Mouse (Mus musculus) CD8-positive naive resting alpha-beta T cell, adult 2 months (primary cell): ENCODE results near the gene Rasal1.
A peak's percentile ranks its signal among the peaks of the same experiment; 100 is the strongest.

Experiments used
- DNase-seq, 2 experiments: peaks; one replicate each; pipeline ENCODE4 v3.0.0; 2022; ENCODE audit warnings: low read depth in 2 of 2, low spot score in 2 of 2

The Rasal1 gene

GRCm38 (mm10) chr5:120652915-120653701 is 4.5 kb downstream of the Rasal1 start:
- DNase-seq = no peak

DNA sequence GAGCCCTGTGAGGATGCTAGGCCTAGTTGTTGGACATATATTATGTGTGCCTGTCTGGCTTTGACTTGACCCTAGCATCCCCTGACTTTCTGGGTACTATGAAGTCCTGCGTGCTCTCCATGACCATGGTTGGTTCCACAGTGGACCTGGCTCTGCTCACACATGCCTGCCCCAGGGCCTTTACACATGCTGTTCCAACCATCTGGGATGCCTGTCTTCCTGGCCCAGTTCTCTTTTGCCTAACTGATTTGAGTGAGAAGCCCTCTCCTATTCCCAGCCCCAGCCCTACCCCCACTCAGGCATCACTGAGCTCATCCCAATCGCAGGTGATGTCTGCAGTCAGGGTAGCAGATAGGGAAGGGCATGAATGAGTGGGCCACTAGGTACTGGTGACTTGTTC is 5.3 kb downstream of the Rasal1 start:
- DNase-seq = no peak

DNA sequence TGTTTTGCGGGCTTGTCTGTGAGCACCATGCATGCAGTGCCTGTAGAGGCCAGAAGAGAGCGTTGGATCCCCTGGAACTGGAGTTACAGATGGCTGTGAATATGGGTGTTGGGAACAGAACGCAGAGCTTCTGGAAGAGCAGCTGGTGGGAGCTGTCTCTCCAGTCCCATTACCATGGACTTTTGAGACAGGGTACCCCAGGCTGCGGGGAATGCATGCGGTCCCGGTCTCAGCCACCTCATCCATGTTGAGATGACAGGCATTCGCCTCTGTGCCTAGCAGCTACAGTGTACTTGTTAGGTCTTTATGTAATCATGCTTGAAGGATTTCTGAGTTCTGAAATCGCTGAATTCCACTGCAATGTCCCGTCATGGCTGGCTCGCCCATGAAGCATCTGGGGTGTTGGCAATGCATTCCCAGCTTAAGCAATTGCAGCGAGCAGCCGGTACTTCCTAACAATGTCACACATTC is 7.7 kb downstream of the Rasal1 start:
- DNase-seq = no peak

DNA sequence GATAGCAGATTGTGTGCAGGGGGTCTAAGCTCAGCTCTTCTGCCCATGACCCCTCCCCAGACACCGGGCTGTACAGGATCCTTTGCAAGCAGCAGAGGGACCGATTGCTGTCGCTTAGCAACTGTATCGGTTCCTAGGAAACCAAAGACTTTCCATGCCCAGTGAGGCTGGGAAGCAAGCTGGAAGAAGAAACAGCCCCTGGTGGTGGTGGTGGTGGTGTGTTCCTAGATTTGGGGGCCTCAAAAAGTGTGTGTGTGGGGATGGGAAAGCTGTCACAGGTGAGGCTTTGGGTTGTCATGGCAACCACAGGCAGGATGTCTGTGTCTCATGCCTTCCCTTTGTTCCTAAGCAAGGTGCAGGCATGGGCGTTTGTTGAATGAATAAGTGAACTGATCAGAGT is 12.2 kb downstream of the Rasal1 start:
- DNase-seq = no peak

DNA sequence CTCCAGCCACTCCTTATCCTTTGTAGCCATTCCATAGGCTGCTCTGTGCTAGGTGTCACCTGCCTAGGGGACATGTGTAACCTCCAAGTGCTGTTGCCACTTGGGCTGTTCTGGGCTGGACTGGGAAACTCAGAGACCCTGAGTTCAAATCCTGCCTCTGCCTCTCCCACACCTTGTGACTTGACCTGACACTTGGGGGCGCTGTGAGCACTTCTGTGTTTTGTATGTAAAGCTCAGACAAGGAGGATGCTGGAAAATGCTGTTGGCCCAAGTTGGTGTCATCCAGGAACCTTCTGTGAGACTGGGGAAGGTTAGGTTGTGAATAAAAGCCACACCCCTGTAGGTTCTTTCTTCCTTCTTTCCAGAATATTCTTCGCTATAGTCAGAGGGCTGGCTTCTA is 16.3 kb downstream of the Rasal1 start:
- no peak for DNase-seq

DNA sequence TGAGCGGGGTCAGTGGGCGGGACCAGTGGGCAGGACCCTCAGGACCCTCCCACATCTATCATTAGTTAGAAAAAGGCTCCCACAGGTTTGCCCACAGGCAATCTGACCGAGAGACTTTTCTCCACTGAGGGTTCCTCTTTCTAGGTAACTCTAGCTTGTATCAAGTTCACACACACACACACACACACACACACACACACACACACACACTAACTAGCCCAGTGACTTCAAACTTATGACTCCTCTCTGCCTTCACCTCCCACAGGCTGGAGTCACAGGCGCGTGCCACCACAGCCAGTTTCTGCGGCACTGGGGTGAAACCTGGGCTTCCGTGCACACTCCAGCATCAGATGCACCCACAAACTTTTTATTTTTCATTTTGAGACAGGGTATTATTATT is 20.1 kb downstream of the Rasal1 start:
- no peak for DNase-seq

DNA sequence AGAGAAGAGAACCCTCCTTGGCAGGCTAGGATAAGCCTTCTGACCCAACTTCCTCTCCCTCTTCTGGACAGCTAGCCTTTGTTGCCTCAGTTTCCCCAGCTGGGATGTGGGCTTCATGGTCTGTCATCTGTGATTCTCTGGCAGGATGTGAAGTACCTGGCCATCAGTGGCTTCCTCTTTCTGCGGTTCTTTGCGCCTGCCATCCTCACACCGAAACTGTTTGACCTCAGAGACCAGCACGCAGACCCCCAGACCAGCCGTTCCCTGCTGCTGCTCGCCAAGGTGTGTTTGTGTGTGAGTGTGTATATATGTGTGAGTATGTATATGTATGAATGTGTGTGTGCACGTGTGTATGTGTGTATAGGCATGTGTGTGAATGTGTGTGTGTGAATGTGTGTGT is 21.5 kb downstream of the Rasal1 start:
- no peak for DNase-seq

GRCm38 (mm10) chr5:120671865-120672264 is 23.3 kb downstream of the Rasal1 start:
- DNase-seq = no peak

DNA sequence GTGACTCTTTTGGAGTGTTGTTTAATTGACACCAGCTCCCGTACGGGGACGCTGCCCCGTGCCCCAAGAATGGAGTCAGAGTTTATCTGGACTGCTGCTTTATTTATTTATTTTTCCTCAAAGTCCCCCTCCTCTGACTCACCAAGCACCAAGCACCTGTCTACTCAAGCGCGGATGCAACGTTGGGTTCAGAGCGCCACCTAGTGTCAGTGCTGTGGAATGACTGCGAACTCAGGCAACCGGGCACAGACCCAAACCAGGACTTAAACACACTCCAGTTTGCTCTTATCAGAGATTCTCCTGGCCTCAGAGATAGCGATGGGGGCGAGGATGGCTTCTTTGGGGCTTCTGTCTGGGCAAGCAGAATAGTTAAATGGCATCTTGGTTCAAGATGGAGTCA is 25.0 kb downstream of the Rasal1 start:
- peak; percentile 73 to 78 for DNase-seq

DNA sequence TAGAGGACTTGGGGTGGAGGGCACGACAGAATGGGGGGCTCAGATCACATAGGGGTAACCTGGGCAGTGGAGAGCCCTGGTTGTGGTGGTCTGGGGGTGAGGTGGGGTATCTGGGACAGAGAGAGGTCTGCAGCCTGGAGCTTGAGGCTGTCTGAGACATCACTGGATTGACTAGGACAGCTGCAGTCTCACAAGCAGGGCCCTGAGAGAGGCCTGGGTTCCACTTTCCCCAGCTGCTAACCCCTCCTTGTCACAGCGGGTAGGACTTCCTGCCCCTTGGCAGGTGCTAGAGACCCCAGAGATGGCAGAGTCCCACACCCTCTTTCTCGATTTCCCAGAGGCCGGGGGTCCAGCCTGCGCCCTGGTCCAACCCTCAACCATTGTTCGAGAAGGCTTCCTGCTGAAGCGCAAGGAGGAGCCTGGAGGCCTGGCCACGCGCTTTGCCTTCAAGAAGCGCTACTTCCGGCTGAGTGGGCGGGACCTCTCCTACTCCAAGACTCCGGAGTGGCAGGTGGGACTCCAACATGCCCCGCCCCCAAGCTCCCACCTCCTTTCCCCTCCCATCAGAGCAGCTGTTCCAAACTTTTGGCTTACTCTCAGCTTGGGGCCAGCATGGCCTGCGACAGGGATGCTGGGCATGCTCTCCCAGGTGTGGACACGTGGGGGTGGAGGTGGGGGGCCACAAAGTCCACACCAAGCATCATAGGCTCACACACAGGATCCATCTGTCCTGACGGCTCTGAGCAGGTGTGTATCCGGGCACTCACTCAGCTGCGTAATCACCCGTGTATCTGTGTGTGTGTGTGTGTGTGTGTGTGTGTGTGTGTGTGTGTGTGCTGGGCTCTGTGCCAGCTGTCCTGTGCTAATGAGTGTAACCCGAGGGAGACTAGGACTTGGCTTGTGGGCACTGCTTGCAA is 25.9 kb downstream of the Rasal1 start:
- no peak for DNase-seq

GRCm38 (mm10) chr5:120677516-120677915 is 28.9 kb downstream of the Rasal1 start:
- peak; percentile 53 to 72 for DNase-seq

DNA sequence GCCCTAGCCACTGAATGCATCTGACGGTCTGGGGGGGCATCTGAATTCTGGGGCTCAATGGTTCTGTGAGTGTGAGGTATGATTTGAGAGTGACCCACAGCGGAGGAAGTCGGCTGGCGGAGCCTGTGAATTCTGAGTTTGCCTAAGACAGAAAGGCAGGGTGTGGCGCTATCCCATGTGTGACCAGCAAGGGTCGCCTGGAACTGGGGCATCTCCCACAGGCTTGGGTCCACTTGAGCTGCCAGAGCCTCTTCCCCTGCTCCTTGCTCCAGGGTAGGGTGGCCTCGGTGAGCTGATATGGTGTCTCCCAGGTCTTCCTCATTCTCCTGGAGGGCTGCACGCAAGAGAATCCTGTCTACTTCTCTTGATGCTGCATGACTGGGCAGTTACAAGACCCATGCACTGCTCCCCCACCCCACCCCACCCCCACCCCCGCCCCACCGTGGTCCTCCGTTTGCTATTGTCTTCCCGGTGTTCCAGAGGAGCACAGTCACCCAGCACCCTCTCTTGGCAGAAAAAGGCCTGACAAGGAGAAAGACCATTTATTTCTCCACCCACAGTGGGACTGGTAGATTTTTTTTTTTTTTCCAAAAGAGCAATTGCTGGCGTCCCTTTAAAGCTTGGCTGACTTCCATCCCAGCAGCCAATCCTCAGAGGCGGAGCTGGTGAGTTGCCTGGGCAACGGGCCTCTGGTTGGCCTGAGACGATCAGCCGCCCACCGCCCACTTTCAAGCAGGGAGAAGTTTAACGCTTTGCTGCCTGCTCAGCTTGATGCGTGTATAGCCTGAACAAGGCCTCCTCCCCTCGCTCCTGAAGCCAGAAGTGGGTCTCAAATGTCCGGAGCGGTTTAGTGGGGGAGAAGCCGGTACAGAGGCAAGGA is 31.3 kb downstream of the Rasal1 start:
- DNase-seq = peak in 1 of 2 experiments; percentile 56

DNA sequence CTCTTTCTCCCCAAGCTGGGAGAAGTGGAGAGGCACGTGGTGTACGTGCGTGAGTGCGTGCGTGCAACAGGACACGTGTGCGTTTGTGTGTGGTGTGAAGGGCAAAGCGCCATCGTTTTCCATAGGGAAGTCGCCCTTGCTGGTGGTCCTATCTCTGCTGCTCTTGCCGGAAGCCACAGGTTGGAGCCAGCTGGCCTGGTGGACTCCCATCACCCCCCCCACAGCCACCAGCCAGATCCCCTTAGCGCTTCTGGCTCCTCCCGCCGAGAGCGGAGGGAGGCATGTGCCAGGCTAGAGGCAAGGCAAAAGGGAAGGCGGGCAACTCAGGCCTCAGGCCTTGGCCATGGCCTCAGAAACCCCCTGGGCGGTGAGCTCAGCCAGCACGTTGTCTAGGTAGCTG is 32.3 kb downstream of the Rasal1 start:
- DNase-seq = no peak

DNA sequence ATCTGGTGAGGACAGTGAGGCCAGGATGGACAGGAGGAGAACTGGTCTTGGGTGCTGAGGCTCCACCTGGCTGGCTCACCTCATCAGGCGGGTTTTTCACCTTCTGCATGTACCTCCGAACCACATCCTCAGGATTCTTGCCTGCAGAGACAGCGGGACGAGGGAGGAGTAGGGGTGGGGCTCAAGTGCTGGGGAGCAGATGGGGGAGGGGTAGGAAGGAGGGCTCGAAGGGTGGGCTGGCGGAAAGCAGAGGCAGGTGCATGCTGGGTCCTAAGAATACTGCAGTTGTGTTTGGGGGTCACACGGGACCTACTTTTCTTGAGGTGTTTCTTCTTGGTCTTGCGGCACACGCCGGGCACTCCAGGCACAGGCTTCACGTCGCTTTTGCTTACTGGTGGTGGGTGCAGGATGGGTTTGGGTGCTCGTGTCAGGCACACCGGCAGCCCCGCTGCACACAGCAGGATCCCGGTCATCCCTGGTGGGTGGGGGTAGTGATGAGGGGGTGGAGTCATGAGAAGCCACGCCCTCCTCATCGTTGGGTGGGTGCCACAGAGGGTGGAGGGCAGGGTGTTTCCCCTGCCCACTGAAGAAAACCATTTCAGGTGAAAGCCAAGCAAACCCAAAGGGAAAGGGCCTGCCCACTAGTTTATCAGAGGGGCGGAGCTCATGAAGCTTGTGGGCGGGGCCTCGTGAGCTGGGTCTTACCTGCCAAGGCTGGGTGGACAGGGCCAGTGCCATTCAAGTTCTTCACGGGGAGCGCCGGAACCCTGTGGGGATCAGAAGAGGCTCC is 34.6 kb downstream of the Rasal1 start:
- DNase-seq = no peak

DNA sequence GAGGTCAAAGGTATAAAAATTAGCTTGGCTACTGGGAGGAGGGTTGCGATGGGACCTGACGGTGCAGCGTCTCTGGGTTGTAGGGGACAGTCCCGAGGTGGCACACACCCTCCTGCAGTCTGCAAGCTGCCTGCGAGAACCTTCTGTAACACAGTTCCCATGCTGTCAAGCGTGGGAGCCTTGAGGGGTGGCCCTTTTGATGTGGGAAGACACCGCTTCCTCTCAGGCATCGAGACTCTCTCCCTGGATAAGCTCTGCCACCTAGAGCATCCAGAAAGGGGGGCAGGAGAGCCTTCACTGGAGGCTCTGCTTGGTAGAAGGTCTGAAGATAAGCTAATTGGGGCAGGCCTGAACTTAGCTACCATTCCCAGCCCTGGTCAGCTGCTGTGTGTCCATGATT is 37.1 kb downstream of the Rasal1 start:
- peak; percentile 84 to 92 for DNase-seq

GRCm38 (mm10) chr5:120686749-120687483 is 38.3 kb downstream of the Rasal1 start:
- no peak for DNase-seq

DNA sequence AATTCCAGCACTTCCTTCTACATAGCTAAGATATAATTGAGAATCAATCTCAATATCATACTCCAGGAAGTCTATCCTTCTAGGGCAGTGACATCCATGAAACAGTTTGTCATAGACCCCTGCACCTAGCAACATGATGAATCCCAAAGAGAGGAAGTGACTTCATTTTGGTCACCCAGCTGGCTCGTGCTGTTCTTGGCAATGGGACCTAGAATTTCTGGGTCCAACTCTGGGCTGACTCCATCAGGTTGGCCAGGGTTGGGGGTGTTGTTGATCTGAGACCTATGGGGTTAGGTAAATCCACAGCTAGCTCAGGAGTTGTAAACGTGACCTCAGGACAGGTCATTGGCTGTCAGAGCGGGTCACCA is 38.9 kb downstream of the Rasal1 start:
- no peak for DNase-seq

GRCm38 (mm10) chr5:120687897-120688296 is 39.3 kb downstream of the Rasal1 start:
- no peak for DNase-seq

DNA sequence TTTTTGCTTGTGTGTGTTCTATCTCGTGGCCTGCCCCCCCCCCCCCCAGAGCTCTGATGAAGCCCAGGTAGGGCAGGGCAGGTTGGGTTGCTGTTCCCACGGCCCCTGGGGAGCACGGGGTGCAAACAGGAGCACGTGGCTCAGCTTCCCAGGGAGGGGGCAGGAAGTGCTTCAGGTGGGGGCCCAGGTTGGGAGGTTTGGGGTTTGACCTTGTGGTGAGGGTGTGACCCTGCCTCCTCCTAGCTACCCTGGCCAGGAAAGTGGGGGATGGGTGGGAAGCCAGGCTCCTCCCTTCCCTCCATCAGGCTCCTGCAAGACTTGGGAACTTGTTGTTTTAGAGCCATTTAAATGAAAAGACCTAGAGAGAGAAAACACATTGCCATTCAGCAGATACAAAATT is 39.8 kb downstream of the Rasal1 start:
- peak in 1 of 2 experiments; percentile 55 for DNase-seq

- DNase-seq = no peak
Observed at GRCm38 (mm10) chr5:120690417-120690816, 41.8 kb downstream of the Rasal1 start.
